Mouse (Mus musculus): ENCODE measurements around the gene Rprd2. TPM values are rescaled to one million over a fixed set of nuclear protein-coding genes. Genes with fewer than 3 reads are reported as not detected.

Gene Rprd2
- polyA plus RNA-seq, 1 experiment = 0.52 TPM

GRCm38 (mm10) chr3:95856115-95856514, 37.5 kb upstream of the Rprd2 start:
- Histone ChIP-seq H3K36me3 (ENCODE audit: control insufficient read depth) (peaks cover 36% of the 10 kb centered on the region), H3K4me1 (ENCODE audit: control insufficient read depth) (peaks cover 48% of the 10 kb centered on the region), H3K9me3 (ENCODE audit: control insufficient read depth, low read length) (no peaks in the 10 kb centered on the region), H3K4me3 (replicated peaks) (peak overlapping the region; percentile 87), H3K27me3 (ENCODE audit: control insufficient read depth) (no peaks in the 10 kb centered on the region)
- TF ChIP-seq TAL1 (IDR thresholded peaks at IDR 0.05; ENCODE audit: low read length) = no peak

- Histone ChIP-seq H3K27me3 (ENCODE audit: control insufficient read depth) (no peaks in the 10 kb centered on the region), H3K4me1 (ENCODE audit: control insufficient read depth) (peaks cover 52% of the 10 kb centered on the region), H3K4me3 (replicated peaks) (peak within 1 kb of the TSS; percentile 87), H3K36me3 (ENCODE audit: control insufficient read depth) (peaks cover 39% of the 10 kb centered on the region), H3K9me3 (ENCODE audit: control insufficient read depth, low read length) (no peaks in the 10 kb centered on the region)
- TF ChIP-seq TAL1 (IDR thresholded peaks at IDR 0.05; ENCODE audit: low read length) = no peak
- no peak for TF ChIP-seq GATA1 (IDR thresholded peaks at IDR 0.05; ENCODE audit: low read length)
These were observed 36.9 kb upstream of the Rprd2 start, which contains the start of gene Prpf3 for GRCm38 (mm10) chr3:95855502-95856089. Prpf3 (minus strand) TSS chr3:95855885.

DNA sequence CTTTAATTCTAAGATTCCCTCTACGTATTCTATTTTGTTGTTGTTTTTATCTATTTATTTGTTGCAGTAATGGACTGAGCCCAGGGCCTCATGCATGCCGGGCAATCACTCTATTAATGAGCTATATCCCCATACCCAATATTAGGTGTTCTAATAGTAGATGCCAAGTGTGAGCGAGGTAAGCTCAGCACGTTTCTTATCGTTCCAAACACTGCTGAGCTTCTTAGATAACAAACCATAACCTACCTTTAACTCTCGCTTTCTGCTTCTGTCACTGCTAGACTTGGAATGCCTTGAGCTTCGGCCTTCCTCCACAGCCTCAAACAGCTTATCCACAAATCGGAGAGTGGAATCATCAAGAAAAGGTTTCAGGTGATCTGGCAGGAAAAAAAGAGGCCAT, 32.7 kb upstream of the Rprd2 start:
- Histone ChIP-seq H3K4me1 (ENCODE audit: control insufficient read depth) (peaks cover 49% of the 10 kb centered on the region), H3K27me3 (ENCODE audit: control insufficient read depth) (no peaks in the 10 kb centered on the region), H3K4me3 (replicated peaks) (peak overlapping the region; percentile 1), H3K36me3 (ENCODE audit: control insufficient read depth) (peaks cover 79% of the 10 kb centered on the region), H3K9me3 (ENCODE audit: control insufficient read depth, low read length) (no peaks in the 10 kb centered on the region)
- TF ChIP-seq GATA1 (IDR thresholded peaks at IDR 0.05; ENCODE audit: low read length) = peak; percentile 24; the same call in 1 of the 2 replicates
- peak; percentile 37; the same call in 1 of the 3 replicates for TF ChIP-seq TAL1 (IDR thresholded peaks at IDR 0.05; ENCODE audit: low read length)

GRCm38 (mm10) chr3:95850611-95851010, 31.9 kb upstream of the Rprd2 start:
- H3K4me3 ChIP-seq (replicated peaks) = no peak overlapping the region
- peaks cover 87% of the 10 kb centered on the region for H3K36me3 ChIP-seq (ENCODE audit: control insufficient read depth)
- TF ChIP-seq TAL1 (IDR thresholded peaks at IDR 0.05; ENCODE audit: low read length) = no peak
- no peaks in the 10 kb centered on the region for H3K27me3 ChIP-seq (ENCODE audit: control insufficient read depth)
- H3K9me3 ChIP-seq (ENCODE audit: control insufficient read depth, low read length) = no peaks in the 10 kb centered on the region
- peaks cover 44% of the 10 kb centered on the region for H3K4me1 ChIP-seq (ENCODE audit: control insufficient read depth)

GRCm38 (mm10) chr3:95842503-95843214, 24.0 kb upstream of the Rprd2 start:
- H3K4me3 ChIP-seq (replicated peaks) = no peak overlapping the region
- H3K4me1 ChIP-seq (ENCODE audit: control insufficient read depth) = peaks cover 11% of the 10 kb centered on the region
- peaks cover 98% of the 10 kb centered on the region for H3K36me3 ChIP-seq (ENCODE audit: control insufficient read depth)
- no peaks in the 10 kb centered on the region for H3K9me3 ChIP-seq (ENCODE audit: control insufficient read depth, low read length)
- TF ChIP-seq GATA1 (IDR thresholded peaks at IDR 0.05; ENCODE audit: low read length) = no peak
- TF ChIP-seq TAL1 (IDR thresholded peaks at IDR 0.05; ENCODE audit: low read length) = no peak
- no peaks in the 10 kb centered on the region for H3K27me3 ChIP-seq (ENCODE audit: control insufficient read depth)

GRCm38 (mm10) chr3:95839250-95839649, 20.6 kb upstream of the Rprd2 start:
- no peak overlapping the region for H3K4me3 ChIP-seq (replicated peaks)
- H3K36me3 ChIP-seq (ENCODE audit: control insufficient read depth) = peaks cover 97% of the 10 kb centered on the region
- no peaks in the 10 kb centered on the region for H3K9me3 ChIP-seq (ENCODE audit: control insufficient read depth, low read length)
- no peak for TF ChIP-seq GATA1 (IDR thresholded peaks at IDR 0.05; ENCODE audit: low read length)
- no peak for TF ChIP-seq TAL1 (IDR thresholded peaks at IDR 0.05; ENCODE audit: low read length)
- H3K27me3 ChIP-seq (ENCODE audit: control insufficient read depth) = no peaks in the 10 kb centered on the region
- H3K4me1 ChIP-seq (ENCODE audit: control insufficient read depth) = peaks cover 11% of the 10 kb centered on the region

- Histone ChIP-seq H3K9me3 (ENCODE audit: control insufficient read depth, low read length) (no peaks in the 10 kb centered on the region), H3K27me3 (ENCODE audit: control insufficient read depth) (no peaks in the 10 kb centered on the region), H3K4me3 (replicated peaks) (no peak overlapping the region), H3K4me1 (ENCODE audit: control insufficient read depth) (peaks cover 4% of the 10 kb centered on the region), H3K36me3 (ENCODE audit: control insufficient read depth) (peaks cover 69% of the 10 kb centered on the region)
- TF ChIP-seq TAL1 (IDR thresholded peaks at IDR 0.05; ENCODE audit: low read length) (no peak), GATA1 (IDR thresholded peaks at IDR 0.05; ENCODE audit: low read length) (no peak)
These were observed 10.4 kb upstream of the Rprd2 start for GRCm38 (mm10) chr3:95829053-95829452.

GRCm38 (mm10) chr3:95826275-95826674, 7.6 kb upstream of the Rprd2 start:
- peaks cover 41% of the 10 kb centered on the region for H3K36me3 ChIP-seq (ENCODE audit: control insufficient read depth)
- TF ChIP-seq TAL1 (IDR thresholded peaks at IDR 0.05; ENCODE audit: low read length) (no peak), GATA1 (IDR thresholded peaks at IDR 0.05; ENCODE audit: low read length) (no peak)
- no peaks in the 10 kb centered on the region for H3K9me3 ChIP-seq (ENCODE audit: control insufficient read depth, low read length)
- H3K4me3 ChIP-seq (replicated peaks) = no peak overlapping the region
- peaks cover 5% of the 10 kb centered on the region for H3K4me1 ChIP-seq (ENCODE audit: control insufficient read depth)
- H3K27me3 ChIP-seq (ENCODE audit: control insufficient read depth) = no peaks in the 10 kb centered on the region

- Histone ChIP-seq H3K36me3 (ENCODE audit: control insufficient read depth) (peaks cover 12% of the 10 kb centered on the region), H3K4me1 (ENCODE audit: control insufficient read depth) (peaks cover 46% of the 10 kb centered on the region), H3K9me3 (ENCODE audit: control insufficient read depth, low read length) (no peaks in the 10 kb centered on the region), H3K27me3 (ENCODE audit: control insufficient read depth) (no peaks in the 10 kb centered on the region), H3K4me3 (replicated peaks) (peak overlapping the region; percentile 73)
- TF ChIP-seq TAL1 (IDR thresholded peaks at IDR 0.05; ENCODE audit: low read length) (no peak), GATA1 (IDR thresholded peaks at IDR 0.05; ENCODE audit: low read length) (no peak)
These were observed 1.7 kb upstream of the Rprd2 start for GRCm38 (mm10) chr3:95820046-95821010.

All from erythroblast, embryonic 14.5 days (primary cell).